Mouse (Mus musculus): ENCODE measurements around the gene Il12rb1.

GRCm38 (mm10) chr8:70821992-70822391 is 13.7 kb downstream of the Il12rb1 start:
- TF ChIP-seq CTCF (IDR thresholded peaks at IDR 0.05) (no peak), EP300 (IDR thresholded peaks at IDR 0.05) (no peak)

Data from lung, postnatal 0 days (tissue).